Mouse (Mus musculus) kidney, embryonic 16.5 days (tissue): Measurements from ENCODE around the gene St3gal3. TPM values are rescaled to one million over a fixed set of nuclear protein-coding genes. Genes with fewer than 3 reads are reported as not detected.

Experiments
- ATAC-seq: fragments of 200-750 bp; cut with Nextera tagmentation; 2 replicates; pipeline ENCODE4 v1.8.0; 2017; ENCODE audit warnings: moderate TSS enrichment; ENCODE audit not compliant: low FRiP score, low TSS enrichment
- H3K27ac ChIP-seq: fragments of 300-500 bp; sonication (generic); 2 replicates; pipeline ENCODE4 v1.5.1; 2014; ENCODE audit warnings: low read length
- H3K27me3 ChIP-seq: fragments of 300-500 bp; sonication (generic); 2 replicates; pipeline ENCODE4 v1.6.1; 2014; ENCODE audit warnings: low read length, control low read depth, mixed read lengths; ENCODE audit not compliant: insufficient read depth
- H3K36me3 ChIP-seq: fragments of 300-500 bp; sonication (generic); 2 replicates; pipeline ENCODE4 v1.6.1; 2014; ENCODE audit warnings: low read length, control low read depth, mixed read lengths; ENCODE audit not compliant: insufficient read depth
- H3K4me1 ChIP-seq: fragments of 300-500 bp; sonication (generic); 2 replicates; pipeline ENCODE4 v1.6.1; 2014; ENCODE audit warnings: low read length, control low read depth, mixed read lengths; ENCODE audit not compliant: insufficient read depth
- H3K4me2 ChIP-seq: fragments of 300-500 bp; sonication (generic); replicated peaks from 2 replicates; pipeline ENCODE4 v1.6.1; 2014; ENCODE audit warnings: low read depth, low read length
- H3K4me3 ChIP-seq: fragments of 300-500 bp; sonication (generic); 2 replicates; pipeline ENCODE4 v1.5.1; 2014; ENCODE audit warnings: mild to moderate bottlenecking, low read length
- H3K9ac ChIP-seq: fragments of 300-500 bp; sonication (generic); replicated peaks from 2 replicates; pipeline ENCODE4 v1.6.1; 2014; ENCODE audit warnings: low read length
- H3K9me3 ChIP-seq: fragments of 300-500 bp; sonication (generic); 2 replicates; pipeline ENCODE4 v1.6.1; 2016; ENCODE audit warnings: low read length, control low read depth
- whole genome bisulfite sequencing: fragments of 180-500 bp; shearing (Covaris S2); extraction: QIAGEN DNeasy Blood & Tissue Kit; methylation state at CpG from one replicate; pipeline ENCODE4 v1.1.7; 2014; 5-methylcytosine and 5-hydroxymethylcytosine counted together
- polyA plus RNA-seq: library from polyadenylated mRNA; unstranded; fragments of >200 nt; fragmentation: Nextera tagmentation; extraction: Ambion mirVana; gene quantifications from 2 replicates; pipeline ENCODE4 v1.2.1, GENCODE M21; 2015

The St3gal3 gene
- polyA plus RNA-seq, 1 experiment from 2014 or later, result 8.7 TPM

GRCm38 (mm10) chr4:118079195-118079594 lies 55.5 kb downstream of the St3gal3 start:
- Histone ChIP-seq H3K27ac (no peak overlapping the region), H3K9ac (no peak overlapping the region), H3K4me3 (no peak overlapping the region), H3K4me2 (no peak overlapping the region), H3K36me3 (peaks cover 2% of the 10 kb centered on the region; the same call in 1 of the 2 replicates), H3K4me1 (peaks cover 21% of the 10 kb centered on the region), H3K9me3 (peaks cover 1% of the 10 kb centered on the region), H3K27me3 (no peaks in the 10 kb centered on the region)
- ATAC-seq, result no peak
- 86% methylated on average over 8 of the region's 8 CpGs for WGBS

- H3K36me3 ChIP-seq, result peaks cover 4% of the 10 kb centered on the region; the same call in 1 of the 2 replicates
- no peak overlapping the region for H3K4me3 ChIP-seq
- H3K9me3 ChIP-seq, result peaks cover 4% of the 10 kb centered on the region
- H3K27ac ChIP-seq, result no peak overlapping the region
- no peak overlapping the region for H3K4me2 ChIP-seq
- ATAC-seq, result no peak
- peaks cover 21% of the 10 kb centered on the region for H3K4me1 ChIP-seq
- no peaks in the 10 kb centered on the region for H3K27me3 ChIP-seq
- WGBS, result 80% methylated on average over 9 of the region's 9 CpGs
- H3K9ac ChIP-seq, result no peak overlapping the region
These were observed 56.1 kb downstream of the St3gal3 start for GRCm38 (mm10) chr4:118078576-118078975.

- H3K27me3 ChIP-seq, result no peaks in the 10 kb centered on the region
- H3K4me1 ChIP-seq, result peaks cover 18% of the 10 kb centered on the region
- peak overlapping the region; percentile 63 for H3K27ac ChIP-seq
- peak overlapping the region; percentile 7; the same call in 1 of the 2 replicates for H3K4me2 ChIP-seq
- ATAC-seq, result peak; percentile 72; the same call in 1 of the 2 replicates
- peaks cover 4% of the 10 kb centered on the region; the same call in 1 of the 2 replicates for H3K36me3 ChIP-seq
- H3K9me3 ChIP-seq, result peaks cover 4% of the 10 kb centered on the region
- WGBS, result 11% methylated on average over 12 of the region's 12 CpGs
- no peak overlapping the region for H3K4me3 ChIP-seq
- H3K9ac ChIP-seq, result no peak overlapping the region
These were observed 57.4 kb downstream of the St3gal3 start for GRCm38 (mm10) chr4:118077293-118077752.

GRCm38 (mm10) chr4:118076648-118077047 lies 58.1 kb downstream of the St3gal3 start:
- Histone ChIP-seq H3K4me3 (no peak overlapping the region), H3K4me1 (peaks cover 24% of the 10 kb centered on the region), H3K27me3 (no peaks in the 10 kb centered on the region), H3K36me3 (peaks cover 4% of the 10 kb centered on the region; the same call in 1 of the 2 replicates), H3K27ac (peak overlapping the region; percentile 72), H3K4me2 (no peak overlapping the region), H3K9me3 (peaks cover 4% of the 10 kb centered on the region), H3K9ac (no peak overlapping the region)
- 79% methylated on average over 1 of the region's 1 CpGs for WGBS
- no peak for ATAC-seq

- H3K9ac ChIP-seq, result no peak overlapping the region
- ATAC-seq, result no peak
- H3K27ac ChIP-seq, result no peak overlapping the region
- no peak overlapping the region for H3K4me3 ChIP-seq
- H3K36me3 ChIP-seq, result peaks cover 4% of the 10 kb centered on the region; the same call in 1 of the 2 replicates
- no peak overlapping the region for H3K4me2 ChIP-seq
- 47% methylated on average over 9 of the region's 9 CpGs for WGBS
- H3K4me1 ChIP-seq, result peaks cover 24% of the 10 kb centered on the region
- no peaks in the 10 kb centered on the region for H3K27me3 ChIP-seq
- H3K9me3 ChIP-seq, result peaks cover 4% of the 10 kb centered on the region
These were observed 59.4 kb downstream of the St3gal3 start for GRCm38 (mm10) chr4:118075343-118075742.

GRCm38 (mm10) chr4:118074236-118074635 lies 60.5 kb downstream of the St3gal3 start:
- H3K36me3 ChIP-seq, result peaks cover 4% of the 10 kb centered on the region; the same call in 1 of the 2 replicates
- H3K4me1 ChIP-seq, result peaks cover 24% of the 10 kb centered on the region
- H3K27ac ChIP-seq, result no peak overlapping the region
- no peak overlapping the region for H3K4me3 ChIP-seq
- H3K4me2 ChIP-seq, result no peak overlapping the region
- 92% methylated on average over 4 of the region's 4 CpGs for WGBS
- H3K27me3 ChIP-seq, result no peaks in the 10 kb centered on the region
- no peak overlapping the region for H3K9ac ChIP-seq
- H3K9me3 ChIP-seq, result peaks cover 4% of the 10 kb centered on the region
- ATAC-seq, result no peak

- Histone ChIP-seq H3K9ac (no peak overlapping the region), H3K27me3 (no peaks in the 10 kb centered on the region), H3K9me3 (peaks cover 4% of the 10 kb centered on the region), H3K4me1 (peaks cover 20% of the 10 kb centered on the region), H3K27ac (no peak overlapping the region), H3K36me3 (peaks cover 4% of the 10 kb centered on the region; the same call in 1 of the 2 replicates), H3K4me2 (no peak overlapping the region), H3K4me3 (no peak overlapping the region)
- 77% methylated on average over 6 of the region's 6 CpGs for WGBS
- ATAC-seq, result no peak
These were observed 61.6 kb downstream of the St3gal3 start for GRCm38 (mm10) chr4:118073128-118073527.

- H3K36me3 ChIP-seq, result peaks cover 4% of the 10 kb centered on the region; the same call in 1 of the 2 replicates
- no peaks in the 10 kb centered on the region for H3K27me3 ChIP-seq
- H3K9ac ChIP-seq, result no peak overlapping the region
- 67% methylated on average over 7 of the region's 7 CpGs for WGBS
- H3K4me1 ChIP-seq, result peaks cover 10% of the 10 kb centered on the region
- no peak for ATAC-seq
- no peak overlapping the region for H3K4me3 ChIP-seq
- H3K27ac ChIP-seq, result no peak overlapping the region
- no peak overlapping the region for H3K4me2 ChIP-seq
- H3K9me3 ChIP-seq, result peaks cover 4% of the 10 kb centered on the region
These were observed 62.8 kb downstream of the St3gal3 start for GRCm38 (mm10) chr4:118071891-118072290.

- no peak overlapping the region for H3K27ac ChIP-seq
- no peak overlapping the region for H3K9ac ChIP-seq
- 89% methylated on average over 9 of the region's 9 CpGs for WGBS
These were observed 64.2 kb downstream of the St3gal3 start for GRCm38 (mm10) chr4:118070255-118071234.

More at GRCm38 (mm10) chr4:118070255-118071234, 64.2 kb downstream of the St3gal3 start:
- no peak for ATAC-seq
- peaks cover 4% of the 10 kb centered on the region for H3K9me3 ChIP-seq
- H3K4me1 ChIP-seq, result peaks cover 5% of the 10 kb centered on the region; the same call in 1 of the 2 replicates
- peaks cover 4% of the 10 kb centered on the region; the same call in 1 of the 2 replicates for H3K36me3 ChIP-seq
- no peak overlapping the region for H3K4me2 ChIP-seq
- H3K4me3 ChIP-seq, result no peak overlapping the region
- H3K27me3 ChIP-seq, result no peaks in the 10 kb centered on the region
